Mouse (Mus musculus): Measurements from ENCODE around the gene Phip.

GRCm38 (mm10) chr9:82971433-82971832, 3.9 kb downstream of the Phip start:
- TF ChIP-seq POLR2A (IDR thresholded peaks at IDR 0.05; ENCODE audit: borderline replicate concordance, extremely low read depth, low read depth, low read length) (no peak), CTCF (IDR thresholded peaks at IDR 0.05; ENCODE audit: insufficient read depth, low read length) (no peak)
